Mouse (Mus musculus) c-Kit-positive CD71-positive TER-119-positive erythroid progenitor cells, embryonic 14.5 days (primary cell): ENCODE data around the gene Ddx49.

Experiments used
- DNase-seq: peaks from one replicate; pipeline ENCODE4 v3.0.0-alpha.2; 2013; ENCODE audit warnings: low spot score

Gene Ddx49

DNA sequence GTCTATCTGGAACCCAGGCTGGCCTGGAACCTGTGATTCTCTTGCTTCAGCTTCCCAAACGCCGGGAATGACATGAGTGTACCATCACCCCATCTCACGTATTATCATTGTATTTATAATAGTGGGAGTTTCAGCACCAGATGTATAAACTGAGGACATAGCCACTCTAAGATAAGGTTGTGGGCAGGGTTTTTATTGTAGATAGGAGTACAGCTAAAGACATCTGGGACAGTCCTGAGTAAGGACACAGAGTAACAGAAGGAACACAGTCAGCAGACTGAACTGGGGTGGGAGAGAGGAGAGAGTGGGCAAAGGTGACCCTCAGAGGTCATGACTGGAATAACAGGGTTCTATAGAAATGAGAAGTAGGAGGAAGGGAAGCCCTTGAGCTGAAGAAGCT is 34.6 kb downstream of the Ddx49 start:
- no peak for DNase-seq

DNA sequence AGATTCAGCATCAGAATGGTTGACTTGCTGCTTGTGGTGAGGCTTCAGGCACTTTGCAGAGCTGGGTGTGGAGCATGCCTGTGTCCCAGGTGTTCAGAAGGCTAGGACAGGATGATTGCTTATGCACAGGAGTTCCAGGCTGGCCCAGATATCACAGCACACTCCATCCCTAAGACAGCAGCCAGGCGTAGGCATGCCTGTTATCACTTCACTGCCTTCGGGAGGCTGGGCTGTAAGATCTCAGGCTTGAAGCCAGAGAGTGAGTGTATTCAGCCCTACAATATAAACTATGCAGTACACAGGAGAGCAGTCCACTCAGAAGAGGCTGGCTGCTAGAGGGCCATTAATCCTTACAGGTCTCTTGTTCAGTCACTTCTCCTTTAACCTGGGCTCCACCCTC is 43.2 kb downstream of the Ddx49 start:
- no peak for DNase-seq

DNA sequence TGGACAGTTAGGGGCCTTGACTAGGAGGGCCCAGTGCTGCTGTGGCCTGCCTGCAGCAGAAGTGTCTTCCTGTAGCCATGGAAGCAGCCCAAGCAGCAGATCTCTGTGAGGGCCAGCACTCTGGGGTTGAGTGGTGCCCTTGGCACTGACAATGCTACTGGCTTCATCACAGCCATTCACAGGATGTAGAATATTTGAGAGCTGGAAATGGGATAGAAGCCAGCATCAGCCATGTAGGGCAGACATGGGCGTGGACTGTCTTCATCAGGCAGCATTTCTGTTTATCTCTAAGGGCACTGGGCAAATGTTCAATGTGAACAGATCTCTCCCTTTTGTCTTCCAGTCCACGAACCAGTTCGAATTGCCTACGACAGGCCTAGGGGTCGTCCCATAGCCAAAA is 43.7 kb downstream of the Ddx49 start:
- no peak for DNase-seq

DNA sequence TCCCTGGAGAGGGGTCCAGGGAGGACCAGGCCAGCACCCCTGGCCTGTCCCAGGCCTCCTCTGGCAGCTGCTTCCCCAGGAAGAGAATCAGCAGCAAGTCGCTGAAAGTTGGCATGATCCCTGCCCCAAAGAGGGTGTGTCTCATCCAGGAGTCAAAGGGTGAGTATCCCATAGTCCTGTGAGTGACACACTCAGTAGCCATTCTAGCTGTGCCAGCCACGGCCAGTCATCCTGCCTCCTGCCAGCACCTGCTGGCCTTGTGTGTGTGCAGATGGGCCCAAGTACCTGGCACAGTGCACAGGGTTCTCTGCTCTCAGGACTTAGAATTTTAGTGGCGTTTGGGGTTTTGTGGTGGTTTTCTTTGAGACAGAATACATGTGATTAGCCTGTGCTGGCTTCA is 44.8 kb downstream of the Ddx49 start:
- no peak for DNase-seq

DNA sequence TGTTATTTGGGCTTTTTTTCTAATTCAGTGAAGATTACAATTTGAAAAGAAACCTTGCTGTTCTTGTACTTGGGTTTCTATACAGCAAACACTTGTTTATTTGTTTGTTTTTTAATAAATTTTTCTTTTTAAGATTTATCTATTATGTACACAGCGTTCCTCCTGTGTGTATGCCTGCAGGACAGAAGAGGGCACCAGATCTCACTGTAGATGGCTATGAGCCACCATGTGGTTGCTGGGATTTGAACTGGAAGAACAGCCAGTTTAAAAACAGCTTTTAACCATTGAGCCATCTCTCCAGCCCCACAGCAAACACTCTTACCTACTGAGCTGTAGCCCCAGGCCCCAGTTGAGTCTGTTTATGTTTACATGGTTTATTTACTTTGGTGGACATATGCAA is 47.7 kb downstream of the Ddx49 start:
- DNase-seq: no peak

DNA sequence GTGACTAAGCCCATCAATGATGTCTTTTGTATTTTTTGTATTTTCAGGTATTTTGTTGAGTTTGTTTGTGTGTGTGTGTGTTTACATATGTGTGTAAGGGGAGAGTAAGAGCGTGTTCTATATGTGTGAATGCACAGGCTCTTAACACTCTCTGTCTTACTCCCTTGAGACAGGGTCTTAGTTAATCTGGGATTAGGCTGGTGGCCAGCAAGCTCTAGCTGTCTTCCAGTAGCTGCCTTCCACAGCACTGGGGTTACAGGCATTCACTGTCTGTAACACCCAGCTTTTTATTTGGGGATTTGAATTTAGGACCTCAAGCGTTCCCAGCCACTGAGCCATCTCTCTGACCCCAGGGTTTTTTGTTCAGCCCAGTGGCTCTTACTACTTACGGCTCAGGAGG is 54.4 kb downstream of the Ddx49 start:
- DNase-seq: no peak

DNA sequence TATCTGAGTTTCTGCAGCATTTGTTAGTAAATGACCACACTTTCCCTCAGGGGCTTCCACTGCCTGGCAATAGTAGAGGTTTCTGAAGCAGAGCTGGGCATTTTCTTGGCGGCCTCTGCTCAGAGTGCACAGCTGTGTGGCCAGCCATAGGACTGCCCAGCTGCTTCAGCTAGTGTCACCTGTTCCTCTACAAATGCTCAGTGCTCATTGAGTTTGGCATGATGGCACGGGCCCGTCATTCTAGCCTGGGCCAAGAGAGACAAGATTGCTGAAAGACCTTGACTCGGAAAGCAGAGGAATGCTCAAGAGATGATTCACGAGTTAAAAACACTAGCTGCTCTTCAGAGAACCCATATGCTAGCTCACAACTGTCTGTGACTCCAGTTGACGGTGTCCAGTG is 55.7 kb downstream of the Ddx49 start:
- DNase-seq: no peak
